Mouse (Mus musculus): ENCODE results near the gene Tmem119.

GRCm38 (mm10) chr5:113799691-113800090 is 625 bp downstream of the Tmem119 start:
- TF ChIP-seq EP300 (IDR thresholded peaks at IDR 0.05; ENCODE audit: insufficient read depth, low read depth, low read length): no peak
- TF ChIP-seq CTCF (IDR thresholded peaks at IDR 0.05): no peak
- no peak for TF ChIP-seq POLR2A (IDR thresholded peaks at IDR 0.05; ENCODE audit: insufficient read depth, low read depth, low read length)
